Comparison of ENCODE assay signal across 13 mouse cellular contexts in genomic region chr2:29632168-29632662, GRCm38 (mm10). TPM values are rescaled to one million over a fixed set of nuclear protein-coding genes. Genes with fewer than 3 reads are reported as not detected.
DNase-seq lines count a peak whose midpoint lies in the region; ATAC-seq and TF ChIP-seq lines count a peak whose summit lies in the region.
"Had no signal": no experiment of that assay in that cellular context is flagged by ENCODE, and none has a peak within 500 bp of the region (broad histone marks: within the 10 kb centered on the region; RNA-seq: fewer than 3 reads in every experiment).

No protein-coding gene starts in this region.

- H3K27ac ChIP-seq in forebrain, embryonic 11.5 days (ENCODE audit: low read depth, low read length), result no peak overlapping the region
- no peak overlapping the region for H3K27ac ChIP-seq in forebrain, embryonic 15.5 days (replicated peaks)
- H3K27ac ChIP-seq in thymus, adult 2 months (ENCODE audit: control insufficient read depth, insufficient read depth, low read length), result no peak overlapping the region
- no peak overlapping the region; the same call in 1 of the 2 replicates for H3K27ac ChIP-seq in liver, embryonic 13.5 days
- peak overlapping the region; percentile 90 for H3K27ac ChIP-seq in stomach, postnatal 0 days (replicated peaks)

- no peaks in the 10 kb centered on the region for H3K27me3 ChIP-seq in forebrain, embryonic 11.5 days (ENCODE audit: control insufficient read depth, insufficient read depth, low read length)
- no peaks in the 10 kb centered on the region for H3K27me3 ChIP-seq in forebrain, embryonic 15.5 days
- no peaks in the 10 kb centered on the region; the same call in 1 of the 2 replicates for H3K27me3 ChIP-seq in thymus, adult 2 months (ENCODE audit: control insufficient read depth, insufficient read depth, low read length)
- no peaks in the 10 kb centered on the region for H3K27me3 ChIP-seq in liver, embryonic 13.5 days
- H3K27me3 ChIP-seq in stomach, postnatal 0 days (ENCODE audit: control insufficient read depth, insufficient read depth, low read length), result no peaks in the 10 kb centered on the region
- H3K27me3 ChIP-seq: forebrain, embryonic 13.5 days; stomach, embryonic 15.5 days had no signal

- no peak overlapping the region for H3K4me2 ChIP-seq in forebrain, embryonic 11.5 days (ENCODE audit: low read depth, low read length, severe bottlenecking)
- no peak overlapping the region for H3K4me2 ChIP-seq in forebrain, embryonic 15.5 days (replicated peaks)
- no peak overlapping the region for H3K4me2 ChIP-seq in liver, embryonic 13.5 days
- no peak overlapping the region for H3K4me2 ChIP-seq in stomach, postnatal 0 days (replicated peaks; ENCODE audit: low read depth)
- H3K4me2 ChIP-seq: forebrain, embryonic 13.5 days; stomach, embryonic 15.5 days had no signal

- ATAC-seq in forebrain, embryonic 11.5 days (replicated peaks; ENCODE audit: low FRiP score), result no peak
- ATAC-seq in forebrain, embryonic 15.5 days (replicated peaks), result no peak
- peak; percentile 66 for ATAC-seq in liver, embryonic 13.5 days (ENCODE audit: low read depth)
- peak; percentile 58 for ATAC-seq in stomach, postnatal 0 days (ENCODE audit: low FRiP score, low TSS enrichment)

- no peak for TF ChIP-seq CTCF in thymus, adult 2 months (IDR thresholded peaks at IDR 0.05; ENCODE audit: borderline replicate concordance, control insufficient read depth, extremely low read depth, insufficient read depth, low read length, poor library complexity)
- no peak for TF ChIP-seq CTCF in stomach, postnatal 0 days (IDR thresholded peaks at IDR 0.05; ENCODE audit: low read depth)

- no peaks in the 10 kb centered on the region for H3K9me3 ChIP-seq in forebrain, embryonic 11.5 days (ENCODE audit: control insufficient read depth, low read length)
- H3K9me3 ChIP-seq in forebrain, embryonic 15.5 days, result no peaks in the 10 kb centered on the region
- no peaks in the 10 kb centered on the region for H3K9me3 ChIP-seq in liver, embryonic 13.5 days (replicated peaks)
- no peaks in the 10 kb centered on the region for H3K9me3 ChIP-seq in stomach, postnatal 0 days (ENCODE audit: control insufficient read depth, low read length)
- H3K9me3 ChIP-seq: forebrain, embryonic 13.5 days; heart, embryonic 10.5 days; stomach, embryonic 15.5 days had no signal

- TF ChIP-seq EP300 in stomach, postnatal 0 days (optimal IDR thresholded peaks at IDR 0.05), result no peak

- no peaks in the 10 kb centered on the region; the same call in 1 of the 2 replicates for H3K4me1 ChIP-seq in forebrain, embryonic 11.5 days (replicated peaks; ENCODE audit: control insufficient read depth, insufficient read depth, low read length)
- H3K4me1 ChIP-seq in forebrain, embryonic 15.5 days, result peaks cover 33% of the 10 kb centered on the region
- peaks cover 68% of the 10 kb centered on the region for H3K4me1 ChIP-seq in thymus, adult 2 months (replicated peaks; ENCODE audit: control insufficient read depth, insufficient read depth, low read length)
- H3K4me1 ChIP-seq in liver, embryonic 13.5 days (replicated peaks), result peaks cover 82% of the 10 kb centered on the region
- peaks cover 3% of the 10 kb centered on the region for H3K4me1 ChIP-seq in stomach, postnatal 0 days (replicated peaks; ENCODE audit: control insufficient read depth, insufficient read depth)

- H3K4me3 ChIP-seq in forebrain, embryonic 11.5 days (ENCODE audit: low read depth, low read length), result no peak overlapping the region
- H3K4me3 ChIP-seq in forebrain, embryonic 15.5 days, result no peak overlapping the region
- H3K4me3 ChIP-seq in thymus, adult 2 months (ENCODE audit: control insufficient read depth, insufficient read depth, low read length), result no peak overlapping the region
- H3K4me3 ChIP-seq in liver, embryonic 13.5 days (replicated peaks), result no peak overlapping the region
- H3K4me3 ChIP-seq in stomach, postnatal 0 days (ENCODE audit: low read depth, low read length), result no peak overlapping the region
- H3K4me3 ChIP-seq: forebrain, embryonic 13.5 days; heart, embryonic 10.5 days; stomach, embryonic 15.5 days had no signal

- no peak for TF ChIP-seq POLR2A in thymus, adult 2 months (IDR thresholded peaks at IDR 0.05; ENCODE audit: control insufficient read depth, extremely low read depth, insufficient read depth, low read length, poor library complexity)

- H3K9ac ChIP-seq in forebrain, embryonic 11.5 days (ENCODE audit: low read length), result no peak overlapping the region
- H3K9ac ChIP-seq in forebrain, embryonic 15.5 days (replicated peaks), result no peak overlapping the region
- H3K9ac ChIP-seq in liver, embryonic 13.5 days, result no peak overlapping the region; the same call in 1 of the 2 replicates
- H3K9ac ChIP-seq in stomach, postnatal 0 days (ENCODE audit: low read length), result no peak overlapping the region
- H3K9ac ChIP-seq: forebrain, embryonic 13.5 days; stomach, embryonic 15.5 days had no signal

- WGBS in forebrain, embryonic 11.5 days, result 93% methylated on average over 3 of the region's 3 CpGs
- 85% methylated on average over 3 of the region's 3 CpGs for WGBS in forebrain, embryonic 15.5 days
- 34% methylated on average over 3 of the region's 3 CpGs for WGBS in thymus, adult 2 months
- 52% methylated on average over 3 of the region's 3 CpGs for WGBS in liver, embryonic 13.5 days (ENCODE audit: insufficient replicate concordance)
- 63% methylated on average over 3 of the region's 3 CpGs for WGBS in stomach, postnatal 0 days

- H3K36me3 ChIP-seq in forebrain, embryonic 11.5 days (ENCODE audit: control insufficient read depth, insufficient read depth, low read length), result no peaks in the 10 kb centered on the region
- no peaks in the 10 kb centered on the region for H3K36me3 ChIP-seq in forebrain, embryonic 15.5 days
- H3K36me3 ChIP-seq in thymus, adult 2 months (ENCODE audit: control insufficient read depth, insufficient read depth, low read length), result no peaks in the 10 kb centered on the region
- H3K36me3 ChIP-seq in liver, embryonic 13.5 days, result peaks cover 7% of the 10 kb centered on the region
- H3K36me3 ChIP-seq in stomach, postnatal 0 days (ENCODE audit: control insufficient read depth, insufficient read depth, low read length), result no peaks in the 10 kb centered on the region; the same call in 1 of the 2 replicates
- H3K36me3 ChIP-seq: stomach, embryonic 15.5 days had no signal

- peak; percentile 9 for DNase-seq in forebrain, embryonic 11.5 days (ENCODE audit: low spot score)
- peak; percentile 28 for DNase-seq in thymus, postnatal 4 days
- no peak for DNase-seq in thymus, adult 2 months
- DNase-seq in liver, embryonic 13.5 days, result no peak
- no peak for DNase-seq in stomach, postnatal 0 days (ENCODE audit: low spot score)
- DNase-seq in frontal cortex, postnatal 25 days (ENCODE audit: low spot score in 2 of 2), result no peak
- no peak for DNase-seq in embryo, embryonic 11 days
- DNase-seq: adrenal gland, postnatal 25 days; lung, postnatal 10 days had no signal

RNA-seq across cellular contexts. Expression of gene Rapgef1, which starts 12.7 kb away (rescaled TPM):
- 23.0 and 26.2 TPM in 2 replicates for polyA plus RNA-seq in forebrain, embryonic 11.5 days (2014; fragmentation: Nextera tagmentation; extraction: Ambion mirVana)
- polyA plus RNA-seq in forebrain, embryonic 15.5 days (2015; fragmentation: Nextera tagmentation; extraction: Ambion mirVana), result 22.3 and 27.0 TPM in 2 replicates
- polyA plus RNA-seq in thymus, adult 2 months (2012; rRNA removed), result 132 and 143 TPM in 2 replicates
- polyA plus RNA-seq in liver, embryonic 13.5 days (2015; fragmentation: Nextera tagmentation; extraction: Ambion mirVana), result 5.3 and 5.4 TPM in 2 replicates
- polyA plus RNA-seq in stomach, postnatal 0 days (2015; fragmentation: Nextera tagmentation; extraction: Ambion mirVana), result 7.2 and 7.6 TPM in 2 replicates

Comparison
In these comparisons a context has a peak if more than half of its experiments do, and no peak if none do; other contexts are left out.
1. DNase-seq: peak in forebrain, embryonic 11.5 days (single experiment) and thymus, postnatal 4 days (single experiment); none in thymus, adult 2 months (single experiment), liver, embryonic 13.5 days (single experiment), stomach, postnatal 0 days (single experiment), frontal cortex, postnatal 25 days (0 of 2) and embryo, embryonic 11 days (single experiment).
2. ATAC-seq: peak in liver, embryonic 13.5 days (single experiment) and stomach, postnatal 0 days (single experiment); none in forebrain, embryonic 11.5 days (single experiment) and forebrain, embryonic 15.5 days (single experiment).